Mouse (Mus musculus) bone marrow macrophage, adult 2 months (primary cell): ENCODE results near the gene Gm5286.
"Not testable (repeated sequence)": the region's sequence is repeated elsewhere in the genome, so short reads cannot be mapped to it uniquely, and the experiment has no call there.

Experiments
- CTCF ChIP-seq: IDR thresholded peaks from 2 replicates; pipeline ENCODE4 v1.5.1; 2012; ENCODE audit warnings: low read depth, mild to moderate bottlenecking, low read length, moderate library complexity
- POLR2A ChIP-seq: IDR thresholded peaks from 2 replicates; pipeline ENCODE4 v1.6.1; 2012; ENCODE audit warnings: mild to moderate bottlenecking, low read depth, low read length, borderline replicate concordance

GRCm38 (mm10) chr3:94196414-94196813 lies at the start of gene Gm5286:
- TF ChIP-seq CTCF, POLR2A: not testable (repeated sequence)
